Mouse (Mus musculus) liver, postnatal 0 days (tissue): ENCODE results near the gene Dnase1l2.

ENCODE experiments used
- CTCF ChIP-seq: sonication (generic); IDR thresholded peaks from 2 replicates; pipeline ENCODE4 v1.5.1; 2016; ENCODE audit warnings: antibody characterized with exemption, low read depth
- EP300 ChIP-seq: IDR thresholded peaks from 2 replicates; pipeline ENCODE4 v1.6.1; 2016; ENCODE audit warnings: antibody characterized with exemption, low read depth, mild to moderate bottlenecking

DNA sequence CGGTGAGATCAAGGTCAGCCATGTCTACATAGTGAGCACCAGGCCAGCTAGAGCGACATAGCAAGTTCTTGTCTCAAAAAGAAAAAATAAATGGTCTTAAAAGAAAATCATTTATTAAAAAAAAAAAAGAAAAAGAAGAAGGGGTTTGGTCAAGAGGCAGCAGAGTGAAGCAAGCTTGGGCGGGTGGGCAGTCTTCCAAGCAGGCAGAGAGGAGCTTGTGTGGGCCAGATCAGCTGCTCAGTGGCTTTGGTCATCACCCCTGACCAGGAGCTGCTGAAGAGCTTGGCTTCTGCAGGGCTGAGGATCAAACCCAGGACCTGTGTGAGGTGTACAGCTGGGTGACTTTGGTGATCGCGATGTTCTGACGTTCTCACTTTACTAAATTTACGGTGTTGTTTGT lies 48.4 kb downstream of the Dnase1l2 start:
- no peak for TF ChIP-seq CTCF
- TF ChIP-seq EP300, result no peak
